Mouse (Mus musculus) skeletal muscle tissue, adult 2 months (tissue): ENCODE data around the gene Zfy2.

Experiments
- DNase-seq: peaks from one replicate; pipeline ENCODE4 v3.0.0-alpha.2; 2012; ENCODE audit warnings: low read depth, low spot score

The Zfy2 gene

DNA sequence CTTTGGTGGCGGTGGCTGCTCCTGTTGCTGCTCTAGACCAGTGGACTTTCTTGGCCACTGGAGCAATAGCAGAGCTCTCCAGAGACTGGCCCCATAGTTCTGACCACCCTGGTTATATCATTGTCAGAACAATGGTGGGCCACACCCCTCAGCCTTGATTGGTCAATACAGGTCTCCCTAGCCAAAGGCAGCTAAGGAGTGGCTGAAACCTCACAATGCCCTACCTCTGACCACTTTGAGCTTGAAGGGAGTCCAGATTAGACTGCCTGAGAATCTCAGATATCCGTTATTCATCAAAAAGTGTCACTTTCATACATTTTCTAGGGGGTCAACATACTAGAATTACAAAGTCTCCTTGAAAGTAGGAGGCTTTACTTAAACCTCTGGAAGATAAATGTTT lies at the start of gene Zfy2:
Gene Zfy2, minus strand, starts transcription at position 101 of the 400 bp plus-strand sequence.
- DNase-seq: no peak
